Mouse (Mus musculus) liver, embryonic 12.5 days (tissue): ENCODE data around the gene AW209491. TPM values are rescaled to one million over a fixed set of nuclear protein-coding genes. Genes with fewer than 3 reads are reported as not detected.
A peak's percentile ranks its signal among the peaks of the same experiment; 100 is the strongest.

ENCODE experiments used
- ATAC-seq: fragments of 200-750 bp; cut with Nextera tagmentation; 2 replicates; pipeline ENCODE4 v1.8.0; 2017; ENCODE audit warnings: moderate number of reproducible peaks, mild to moderate bottlenecking, moderate library complexity
- H3K27ac ChIP-seq: fragments of 300-500 bp; sonication (generic); 2 replicates; pipeline ENCODE4 v1.5.1; 2016; ENCODE audit warnings: mild to moderate bottlenecking
- H3K27me3 ChIP-seq: fragments of 300-500 bp; sonication (generic); replicated peaks from 2 replicates; pipeline ENCODE4 v1.6.1; 2016; ENCODE audit warnings: mild to moderate bottlenecking, moderate library complexity
- H3K36me3 ChIP-seq: fragments of 300-500 bp; sonication (generic); 2 replicates; pipeline ENCODE4 v1.6.1; 2016; ENCODE audit warnings: mild to moderate bottlenecking, moderate library complexity
- H3K4me1 ChIP-seq: fragments of 300-500 bp; sonication (generic); 2 replicates; pipeline ENCODE4 v1.6.1; 2016
- H3K4me2 ChIP-seq: fragments of 300-500 bp; sonication (generic); 2 replicates; pipeline ENCODE4 v1.6.1; 2016; ENCODE audit warnings: mild to moderate bottlenecking, moderate library complexity
- H3K4me3 ChIP-seq: fragments of 300-500 bp; sonication (generic); 2 replicates; pipeline ENCODE4 v1.5.1; 2016; ENCODE audit warnings: mild to moderate bottlenecking, moderate library complexity
- H3K9ac ChIP-seq: fragments of 300-500 bp; sonication (generic); 2 replicates; pipeline ENCODE4 v1.6.1; 2016; ENCODE audit warnings: mild to moderate bottlenecking, moderate library complexity
- H3K9me3 ChIP-seq: fragments of 300-500 bp; sonication (generic); replicated peaks from 2 replicates; pipeline ENCODE4 v1.6.1; 2016; ENCODE audit warnings: mild to moderate bottlenecking, moderate library complexity
- WGBS: fragments of 180-500 bp; shearing (Covaris S2); methylation state at CpG from one replicate; pipeline ENCODE4 v1.1.7; 2016; ENCODE audit not compliant: insufficient replicate concordance; 5-methylcytosine and 5-hydroxymethylcytosine counted together
- polyA plus RNA-seq: library from polyadenylated mRNA; unstranded; fragments of >200 nt; fragmentation: Nextera tagmentation; extraction: Ambion mirVana; gene quantifications from 2 replicates; pipeline ENCODE4 v1.2.1, GENCODE M21; 2016

Gene AW209491
- polyA plus RNA-seq: 15.5 and 17.4 TPM in 2 replicates

DNA sequence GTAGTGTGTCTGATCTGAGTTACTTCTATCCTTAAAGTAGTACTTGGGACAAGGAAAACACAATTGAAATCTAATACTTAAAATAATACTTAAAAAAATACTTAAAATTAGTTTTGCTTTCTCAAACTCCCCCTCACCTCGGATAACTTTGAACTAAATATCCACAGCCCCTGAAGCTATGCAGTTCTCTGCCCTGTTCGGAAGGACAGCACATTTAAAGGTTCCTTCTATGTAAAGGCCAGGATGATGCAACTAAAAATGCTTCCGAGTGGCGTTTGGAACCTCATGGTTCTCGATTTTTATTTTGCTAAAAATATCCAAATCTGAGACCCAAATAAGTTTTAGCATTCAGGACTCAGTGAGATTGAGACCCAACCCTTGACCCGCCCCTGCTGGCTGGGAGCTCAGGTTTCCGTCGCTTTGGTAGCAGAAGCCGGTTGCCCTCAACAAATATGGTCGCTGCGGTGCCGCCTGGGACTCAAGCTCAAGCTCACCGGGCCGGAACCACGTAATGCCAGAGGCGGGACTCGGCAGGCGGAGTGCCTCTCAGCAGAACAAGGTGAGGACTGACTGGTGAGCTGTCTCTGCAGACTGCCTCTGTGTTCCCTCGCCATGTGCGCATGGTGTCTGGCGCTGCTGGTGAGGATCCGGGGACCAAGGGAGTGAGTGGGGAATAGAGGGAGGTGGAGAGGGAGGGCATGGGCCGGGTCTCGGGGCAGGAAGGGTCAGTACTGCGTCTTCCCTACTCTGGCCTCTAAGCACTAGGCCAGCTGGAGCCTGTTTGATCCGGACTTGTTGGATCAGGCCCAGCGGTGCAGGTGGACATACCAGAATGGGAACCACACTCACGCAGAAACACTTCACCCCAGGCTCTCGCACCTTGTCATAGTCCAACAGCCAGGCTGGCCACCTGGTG, at the start of gene AW209491:
TSS of gene AW209491 (plus strand) at position 429 of the 916 bp plus-strand sequence.
- Histone ChIP-seq H3K4me3 (peak within 1 kb of the TSS; percentile 69), H3K9ac (peak within 1 kb of the TSS; percentile 71), H3K27me3 (no peaks in the 10 kb centered on the region), H3K36me3 (peaks cover 36% of the 10 kb centered on the region), H3K4me2 (peak within 1 kb of the TSS; percentile 71), H3K27ac (peak within 1 kb of the TSS; percentile 61), H3K9me3 (no peaks in the 10 kb centered on the region), H3K4me1 (peaks cover 22% of the 10 kb centered on the region)
- under 1% methylated on average over 29 of the region's 29 CpGs for WGBS
- peak; percentile 97 for ATAC-seq

DNA sequence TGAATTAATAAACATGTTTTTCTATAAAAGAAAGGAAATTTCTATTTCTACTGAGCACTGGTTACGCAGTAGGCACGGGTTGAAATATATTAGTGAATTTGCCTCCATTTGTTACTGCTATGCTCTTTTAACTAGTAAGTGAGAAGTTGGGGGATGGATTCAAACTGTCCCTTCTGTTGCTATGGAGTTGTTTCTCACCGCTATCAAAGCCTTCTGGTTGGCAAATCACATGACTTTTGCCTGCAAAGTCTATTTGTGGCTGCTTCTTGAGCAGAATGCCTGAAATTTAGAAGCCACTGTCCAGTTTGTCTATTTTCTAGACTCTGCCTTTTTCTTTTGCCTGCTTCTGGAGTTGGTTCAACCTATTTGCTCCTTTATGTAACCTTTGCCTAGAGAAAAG, 49.6 kb upstream of the AW209491 start:
- 60% methylated on average over 3 of the region's 3 CpGs for WGBS
- Histone ChIP-seq H3K27me3 (no peaks in the 10 kb centered on the region), H3K36me3 (no peaks in the 10 kb centered on the region), H3K9ac (no peak overlapping the region), H3K4me1 (no peaks in the 10 kb centered on the region), H3K9me3 (no peaks in the 10 kb centered on the region), H3K4me2 (no peak overlapping the region), H3K4me3 (no peak overlapping the region), H3K27ac (no peak overlapping the region)
- no peak for ATAC-seq

DNA sequence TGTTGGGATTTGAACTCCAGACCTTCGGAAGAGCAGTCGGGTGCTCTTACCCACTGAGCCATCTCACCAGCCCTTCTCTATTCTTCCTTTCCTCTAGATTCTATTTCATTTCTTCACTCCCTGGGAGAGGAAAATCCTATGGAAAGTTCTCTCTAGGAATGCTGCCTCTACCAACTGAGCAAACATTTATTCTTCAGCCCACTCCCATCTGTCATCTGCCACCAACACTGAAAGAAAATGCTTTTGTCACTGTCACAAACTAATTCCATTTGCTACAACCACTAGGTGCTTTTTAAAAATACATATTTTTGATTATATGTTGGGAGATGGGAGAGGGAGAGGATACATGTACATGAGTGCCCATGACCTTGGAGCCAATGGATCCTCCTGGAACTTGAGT, 27.2 kb upstream of the AW209491 start:
- H3K4me3 ChIP-seq: no peak overlapping the region
- no peak overlapping the region for H3K4me2 ChIP-seq
- H3K27ac ChIP-seq: no peak overlapping the region
- no peaks in the 10 kb centered on the region for H3K4me1 ChIP-seq
- no peaks in the 10 kb centered on the region for H3K27me3 ChIP-seq
- H3K9me3 ChIP-seq: no peaks in the 10 kb centered on the region
- 73% methylated on average over 2 of the region's 2 CpGs for WGBS
- no peak overlapping the region for H3K9ac ChIP-seq
- no peak for ATAC-seq
- H3K36me3 ChIP-seq: no peaks in the 10 kb centered on the region

DNA sequence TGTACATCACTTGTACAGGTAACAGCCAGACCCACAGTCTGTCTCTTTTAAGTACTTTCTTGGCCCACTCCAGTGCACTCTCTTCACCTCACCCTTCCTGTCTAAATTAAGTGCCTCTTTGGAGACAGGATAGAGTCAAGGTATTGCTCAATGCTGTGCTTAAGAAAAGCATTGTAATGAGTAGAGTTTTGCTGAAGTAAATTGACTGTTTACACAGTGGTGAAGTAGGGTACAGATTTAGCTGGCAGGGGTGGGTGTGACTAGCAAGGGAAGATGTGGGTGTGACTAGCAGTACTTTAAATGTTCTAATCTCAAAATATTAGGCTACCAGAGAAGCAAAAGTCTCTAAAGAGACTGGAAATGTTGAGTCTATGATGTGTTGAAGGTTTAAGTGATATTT, 22.3 kb upstream of the AW209491 start:
- Histone ChIP-seq H3K27ac (no peak overlapping the region), H3K4me3 (no peak overlapping the region), H3K9me3 (no peaks in the 10 kb centered on the region), H3K4me1 (peaks cover 11% of the 10 kb centered on the region), H3K36me3 (peaks cover 20% of the 10 kb centered on the region), H3K27me3 (no peaks in the 10 kb centered on the region), H3K9ac (no peak overlapping the region), H3K4me2 (no peak overlapping the region)
- no peak for ATAC-seq

DNA sequence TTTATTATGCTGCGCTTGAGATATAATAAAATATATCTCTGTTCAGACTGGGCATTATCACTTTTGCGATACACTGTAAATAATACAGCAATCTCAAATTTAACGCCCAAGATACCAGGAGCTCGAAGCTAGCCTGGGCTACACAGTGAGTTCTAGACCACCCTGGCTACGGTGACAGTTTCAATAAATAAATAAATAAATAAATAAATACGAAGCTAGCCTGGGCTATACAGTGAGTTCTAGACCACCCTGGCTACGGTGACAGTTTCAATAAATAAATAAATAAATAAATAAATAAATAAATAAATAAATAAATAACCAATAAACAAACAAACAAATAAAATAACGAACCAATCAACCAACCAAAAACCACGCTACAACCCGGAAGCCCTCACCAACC, 17.5 kb upstream of the AW209491 start:
- peak; percentile 34 for ATAC-seq
- Histone ChIP-seq H3K4me3 (peak overlapping the region; percentile 94), H3K9ac (peak overlapping the region; percentile 85), H3K4me2 (peak overlapping the region; percentile 71), H3K27me3 (no peaks in the 10 kb centered on the region), H3K36me3 (peaks cover 37% of the 10 kb centered on the region), H3K27ac (peak overlapping the region; percentile 78; the same call in 1 of the 2 replicates), H3K4me1 (peaks cover 23% of the 10 kb centered on the region), H3K9me3 (no peaks in the 10 kb centered on the region)
- WGBS: 6% methylated on average over 10 of the region's 10 CpGs

DNA sequence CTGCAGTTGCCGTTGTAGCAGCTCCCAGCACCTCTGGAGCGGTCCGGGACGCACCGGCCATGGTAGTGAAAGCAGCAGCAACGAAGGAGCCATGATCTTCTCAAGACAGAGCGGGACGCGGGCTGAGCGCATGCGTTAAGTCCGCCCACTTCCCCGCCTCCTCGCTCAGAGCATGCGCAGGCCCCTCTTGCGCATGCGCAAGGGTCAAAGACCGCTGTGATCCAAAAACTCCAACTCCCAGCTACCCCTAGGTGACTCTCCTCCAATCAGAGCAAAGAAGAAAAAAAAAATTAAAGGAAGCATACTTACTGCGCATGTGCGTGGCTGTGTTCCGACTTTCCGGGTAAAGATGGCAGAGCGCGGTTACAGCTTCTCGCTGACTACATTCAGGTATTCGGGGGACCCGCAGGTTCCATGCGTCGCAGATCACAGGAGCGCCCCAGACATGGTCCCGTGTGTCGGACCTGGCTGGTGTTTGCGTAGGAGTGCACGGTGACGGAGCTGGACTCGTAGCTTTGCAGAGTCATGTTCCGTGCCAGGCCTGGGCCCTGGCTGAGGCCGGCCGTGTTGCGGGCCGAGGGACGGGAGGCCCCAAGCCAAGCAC, 16.9 kb upstream of the AW209491 start, which contains the start of the genes Mrpl32 and Psma2:
TSS of gene Mrpl32 (minus strand) at position 240 of the 604 bp plus-strand sequence.
TSS of gene Psma2 (plus strand) at position 315 of the 604 bp plus-strand sequence.
- Histone ChIP-seq H3K27ac (peak within 1 kb of the TSS; percentile 86), H3K4me2 (peak within 1 kb of the TSS; percentile 71), H3K27me3 (no peaks in the 10 kb centered on the region), H3K36me3 (peaks cover 42% of the 10 kb centered on the region), H3K9ac (peak within 1 kb of the TSS; percentile 91), H3K4me3 (peak within 1 kb of the TSS; percentile 94), H3K9me3 (no peaks in the 10 kb centered on the region), H3K4me1 (peaks cover 23% of the 10 kb centered on the region)
- peak; percentile 97 for ATAC-seq
- WGBS: under 1% methylated on average over 42 of the region's 42 CpGs

DNA sequence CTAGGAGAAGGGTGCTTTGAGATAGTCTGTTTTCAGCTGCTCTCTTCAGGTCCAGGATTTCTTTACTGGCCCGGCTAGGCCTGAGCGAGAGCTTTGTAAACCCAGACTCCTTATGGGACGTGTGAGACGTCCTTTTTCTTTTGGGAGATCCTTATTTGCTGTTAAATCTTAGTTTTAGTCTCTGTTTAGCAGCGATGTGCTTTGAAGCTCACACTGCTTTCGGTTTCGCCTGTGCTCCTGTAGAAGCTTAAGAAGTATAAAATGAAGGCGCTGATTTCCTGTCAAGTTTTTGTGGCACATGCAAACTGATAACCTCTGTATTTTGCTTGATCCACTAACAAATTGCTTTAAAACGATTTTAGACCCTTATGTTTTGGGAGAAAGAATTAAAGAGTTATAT, 16.4 kb upstream of the AW209491 start:
- peak overlapping the region; percentile 86 for H3K27ac ChIP-seq
- peaks cover 23% of the 10 kb centered on the region for H3K4me1 ChIP-seq
- WGBS: 1% methylated on average over 9 of the region's 9 CpGs
- H3K36me3 ChIP-seq: peaks cover 44% of the 10 kb centered on the region
- peak overlapping the region; percentile 67 for H3K4me2 ChIP-seq
- H3K9me3 ChIP-seq: no peaks in the 10 kb centered on the region
- no peak for ATAC-seq
- peak overlapping the region; percentile 91 for H3K9ac ChIP-seq
- peak overlapping the region; percentile 94 for H3K4me3 ChIP-seq
- H3K27me3 ChIP-seq: no peaks in the 10 kb centered on the region

DNA sequence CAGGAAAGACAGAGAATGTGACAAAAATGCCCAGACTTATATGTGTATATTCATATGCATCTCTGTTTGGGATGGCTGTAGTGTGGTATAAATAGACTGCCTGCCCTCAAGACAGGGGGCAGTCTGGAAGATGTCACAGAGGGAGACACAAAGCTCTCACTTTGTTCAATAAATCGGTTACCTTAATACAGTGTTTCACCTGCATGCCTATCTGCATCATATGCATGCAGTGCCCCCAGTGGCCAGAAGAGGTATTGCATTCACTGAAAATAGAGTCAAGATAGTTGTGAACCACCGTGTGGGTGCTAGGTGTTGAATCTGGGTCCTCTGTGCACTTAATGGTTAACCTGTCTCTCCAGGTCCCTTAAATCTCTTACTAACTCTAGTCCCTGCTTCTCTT, 11.2 kb upstream of the AW209491 start:
- no peaks in the 10 kb centered on the region for H3K27me3 ChIP-seq
- no peak overlapping the region for H3K9ac ChIP-seq
- peak; percentile 60 for ATAC-seq
- H3K36me3 ChIP-seq: peaks cover 71% of the 10 kb centered on the region
- no peak overlapping the region for H3K4me3 ChIP-seq
- 39% methylated on average over 2 of the region's 2 CpGs for WGBS
- H3K27ac ChIP-seq: no peak overlapping the region
- no peaks in the 10 kb centered on the region for H3K9me3 ChIP-seq
- no peak overlapping the region for H3K4me2 ChIP-seq
- H3K4me1 ChIP-seq: peaks cover 12% of the 10 kb centered on the region

DNA sequence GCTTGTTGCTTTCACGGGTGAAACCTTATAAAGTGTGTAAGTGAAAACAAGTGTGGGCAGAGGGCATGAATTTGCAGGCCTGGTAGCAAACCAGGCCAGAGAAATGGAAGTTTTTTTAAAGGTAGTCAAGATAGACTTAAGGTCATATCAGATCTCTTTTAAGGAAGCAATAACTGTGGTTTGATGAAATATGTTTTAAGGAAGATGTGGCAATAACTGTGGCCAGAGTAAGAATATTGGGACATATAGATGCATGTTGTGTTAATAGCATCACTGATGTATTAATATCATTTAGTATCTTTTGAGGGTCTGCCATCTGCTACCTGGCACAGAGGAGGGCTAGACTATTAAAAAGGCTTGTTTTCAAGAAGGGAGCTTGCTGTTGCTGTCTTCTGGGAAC, 10.0 kb downstream of the AW209491 start:
- Histone ChIP-seq H3K9ac (no peak overlapping the region), H3K27me3 (no peaks in the 10 kb centered on the region), H3K4me1 (no peaks in the 10 kb centered on the region), H3K4me3 (no peak overlapping the region), H3K36me3 (peaks cover 40% of the 10 kb centered on the region), H3K27ac (no peak overlapping the region), H3K4me2 (no peak overlapping the region), H3K9me3 (no peaks in the 10 kb centered on the region)
- ATAC-seq: no peak
- WGBS: 40% methylated on average over 1 of the region's 1 CpGs

DNA sequence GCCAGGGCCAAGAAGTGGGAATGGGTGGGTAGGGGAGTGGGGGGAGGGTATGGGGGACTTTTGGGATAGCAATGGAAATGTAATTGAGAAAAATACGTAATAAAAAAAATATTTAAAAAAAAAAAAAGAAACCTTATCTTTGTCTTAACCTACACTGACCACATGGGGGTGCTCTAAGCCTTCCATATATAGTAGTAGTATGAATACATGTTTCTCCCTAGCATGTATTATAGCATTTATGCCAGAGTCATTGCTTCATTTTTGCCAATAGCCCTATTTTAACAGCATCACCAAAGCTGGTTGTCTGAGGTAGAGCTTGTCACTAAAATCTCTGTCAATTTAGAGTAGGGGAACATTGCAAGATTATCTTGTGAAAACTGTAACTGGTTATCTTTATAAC, 19.3 kb downstream of the AW209491 start:
- Histone ChIP-seq H3K27ac (no peak overlapping the region), H3K9ac (no peak overlapping the region), H3K27me3 (no peaks in the 10 kb centered on the region), H3K4me2 (no peak overlapping the region), H3K4me3 (no peak overlapping the region), H3K4me1 (no peaks in the 10 kb centered on the region), H3K9me3 (no peaks in the 10 kb centered on the region), H3K36me3 (no peaks in the 10 kb centered on the region)
- WGBS: 31% methylated on average over 1 of the region's 1 CpGs
- no peak for ATAC-seq

DNA sequence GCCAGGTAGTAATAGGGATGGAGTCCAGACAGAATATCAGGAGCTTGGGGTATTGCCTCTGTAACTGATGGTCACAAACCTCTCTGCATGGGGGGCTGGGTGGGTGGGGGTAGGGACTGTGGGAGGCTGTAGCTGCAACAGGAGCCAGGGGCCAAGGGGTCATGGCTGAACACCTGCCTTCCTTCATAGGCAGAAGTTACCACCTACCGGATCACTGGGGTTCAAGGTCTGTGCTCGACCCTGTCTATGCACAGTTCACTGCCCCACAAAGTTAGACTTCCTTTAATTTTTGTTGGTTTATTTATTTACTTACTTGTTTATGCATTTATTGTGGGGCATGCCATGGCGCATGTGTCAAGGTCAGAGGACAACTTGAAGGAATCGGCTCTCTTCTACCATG, 37.2 kb downstream of the AW209491 start:
- Histone ChIP-seq H3K27ac (no peak overlapping the region), H3K4me2 (no peak overlapping the region), H3K4me1 (no peaks in the 10 kb centered on the region), H3K27me3 (no peaks in the 10 kb centered on the region), H3K9ac (no peak overlapping the region), H3K4me3 (no peak overlapping the region), H3K36me3 (no peaks in the 10 kb centered on the region), H3K9me3 (no peaks in the 10 kb centered on the region)
- WGBS: 64% methylated on average over 4 of the region's 4 CpGs
- 0 out of 2 replicates have a peak, but pooled peaks have one; percentile 32 for ATAC-seq

DNA sequence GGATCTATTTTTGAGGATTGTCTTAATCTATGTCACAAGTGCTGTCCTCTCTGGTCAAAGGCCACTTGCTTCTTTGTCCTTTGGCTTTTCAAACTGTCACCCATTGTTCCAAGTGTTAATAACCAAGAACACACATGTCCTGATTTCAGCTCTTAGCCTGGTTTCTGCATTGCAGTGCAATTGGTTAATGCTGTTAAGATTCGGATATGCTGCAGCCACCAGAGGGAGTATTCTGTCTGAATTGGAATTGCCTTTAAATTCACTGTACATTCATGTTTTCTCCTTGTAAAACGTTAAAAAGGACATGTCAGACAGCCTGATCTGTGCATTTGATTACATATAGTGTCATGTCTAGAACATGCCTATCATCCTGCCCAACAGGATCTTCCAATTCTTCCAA, 40.4 kb downstream of the AW209491 start:
- Histone ChIP-seq H3K4me1 (no peaks in the 10 kb centered on the region), H3K9ac (no peak overlapping the region), H3K27me3 (no peaks in the 10 kb centered on the region), H3K4me2 (no peak overlapping the region), H3K27ac (no peak overlapping the region), H3K4me3 (no peak overlapping the region), H3K9me3 (no peaks in the 10 kb centered on the region), H3K36me3 (no peaks in the 10 kb centered on the region)
- ATAC-seq: no peak
- WGBS: 25% methylated on average over 2 of the region's 2 CpGs
